Mouse (Mus musculus) embryonic facial prominence, embryonic 15.5 days (tissue): ENCODE measurements around the gene Fkbp9. TPM values are rescaled to one million over a fixed set of nuclear protein-coding genes. Genes with fewer than 3 reads are reported as not detected.

Experiments
- ATAC-seq: fragments of 200-750 bp; cut with Nextera tagmentation; 2 replicates; pipeline ENCODE4 v1.8.0; 2017; ENCODE audit warnings: low read depth, moderate TSS enrichment; ENCODE audit not compliant: insufficient number of reproducible peaks, low FRiP score, low TSS enrichment
- H3K27ac ChIP-seq: fragments of 300-500 bp; sonication (generic); replicated peaks from 2 replicates; pipeline ENCODE4 v1.5.1; 2015; ENCODE audit warnings: mild to moderate bottlenecking, inconsistent platforms
- H3K27me3 ChIP-seq: fragments of 300-500 bp; sonication (generic); 2 replicates; pipeline ENCODE4 v1.6.1; 2015; ENCODE audit warnings: inconsistent platforms
- H3K36me3 ChIP-seq: fragments of 300-500 bp; sonication (generic); 2 replicates; pipeline ENCODE4 v1.6.1; 2015; ENCODE audit warnings: mild to moderate bottlenecking, inconsistent platforms
- H3K4me1 ChIP-seq: fragments of 300-500 bp; sonication (generic); 2 replicates; pipeline ENCODE4 v1.6.1; 2015; ENCODE audit warnings: inconsistent platforms
- H3K4me2 ChIP-seq: fragments of 300-500 bp; sonication (generic); replicated peaks from 2 replicates; pipeline ENCODE4 v1.6.1; 2015; ENCODE audit warnings: mild to moderate bottlenecking, inconsistent platforms
- H3K4me3 ChIP-seq: fragments of 300-500 bp; sonication (generic); replicated peaks from 2 replicates; pipeline ENCODE4 v1.5.1; 2015; ENCODE audit warnings: mild to moderate bottlenecking, inconsistent platforms
- H3K9ac ChIP-seq: fragments of 300-500 bp; sonication (generic); 2 replicates; pipeline ENCODE4 v1.6.1; 2015; ENCODE audit warnings: inconsistent platforms
- H3K9me3 ChIP-seq: fragments of 300-500 bp; sonication (generic); replicated peaks from 2 replicates; pipeline ENCODE4 v1.6.1; 2016; ENCODE audit warnings: inconsistent platforms
- WGBS: fragments of 180-500 bp; shearing (Covaris S2); methylation state at CpG from one replicate; pipeline ENCODE4 v1.1.7; 2015; 5-methylcytosine and 5-hydroxymethylcytosine counted together
- polyA plus RNA-seq: library from polyadenylated mRNA; unstranded; fragments of >200 nt; fragmentation: Nextera tagmentation; extraction: Ambion mirVana; gene quantifications from 2 replicates; pipeline ENCODE4 v1.2.1, GENCODE M21; 2015

Fkbp9 gene
- polyA plus RNA-seq, 1 experiment from 2014 or later = 218 TPM

DNA sequence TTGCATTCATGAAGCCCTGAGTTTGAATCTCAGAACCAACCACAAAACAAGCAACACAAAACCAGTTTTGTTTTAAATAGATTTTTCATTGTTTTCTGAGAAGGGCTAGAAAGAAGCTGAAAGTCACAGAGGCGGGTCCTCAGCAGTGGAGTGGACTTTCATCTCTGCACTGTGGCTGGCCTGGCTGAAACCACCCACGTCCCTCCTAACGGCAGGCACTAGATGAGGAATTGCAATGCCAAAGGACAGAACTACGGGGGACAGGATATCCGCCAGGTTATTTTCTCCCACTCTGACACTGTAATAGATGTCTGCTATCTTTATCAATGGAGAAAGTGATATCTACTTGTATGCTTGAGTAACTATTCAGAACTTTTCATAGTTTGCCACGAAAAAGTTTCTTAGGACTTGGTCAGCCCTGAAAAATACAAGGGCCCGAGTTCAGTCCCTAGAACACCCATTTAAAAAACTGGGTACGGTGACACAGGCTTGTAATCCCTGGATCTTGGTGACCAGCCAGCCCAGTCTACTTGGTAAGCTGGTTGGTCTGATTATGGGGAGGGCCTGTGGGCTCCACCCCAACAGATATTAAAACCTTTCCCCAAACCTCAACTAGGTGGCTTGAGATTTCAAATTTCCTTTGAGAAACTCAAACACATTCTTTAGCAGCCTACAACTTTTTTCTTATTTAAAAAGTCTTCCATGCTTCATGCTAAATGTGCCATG lies 74.4 kb downstream of the Fkbp9 start:
- no peak overlapping the region for H3K27ac ChIP-seq
- no peak overlapping the region for H3K9ac ChIP-seq
- no peak overlapping the region for H3K4me2 ChIP-seq
- H3K36me3 ChIP-seq = no peaks in the 10 kb centered on the region
- H3K9me3 ChIP-seq = no peaks in the 10 kb centered on the region
- no peak for ATAC-seq
- 83% methylated on average over 8 of the region's 8 CpGs for WGBS
- peaks cover 27% of the 10 kb centered on the region for H3K4me1 ChIP-seq
- H3K4me3 ChIP-seq = no peak overlapping the region
- no peaks in the 10 kb centered on the region for H3K27me3 ChIP-seq

DNA sequence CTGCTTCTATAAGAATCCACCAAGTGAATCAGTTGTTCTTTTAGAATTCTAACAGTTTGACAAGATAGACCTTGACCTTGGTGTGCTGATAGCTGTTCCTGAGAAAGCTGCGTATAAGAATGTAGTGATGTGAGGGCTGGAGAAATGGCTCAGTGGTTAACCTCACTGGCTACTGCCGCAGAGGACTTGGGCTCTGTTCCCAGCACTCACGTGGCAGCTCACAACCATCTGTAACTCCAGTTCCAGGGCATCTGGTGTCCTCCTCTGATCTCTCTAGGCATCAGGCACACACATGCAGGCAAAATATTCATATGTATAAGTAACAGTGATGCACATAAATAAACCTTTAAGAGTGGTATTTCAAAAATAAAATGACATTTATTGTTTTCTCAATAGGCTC lies 76.1 kb downstream of the Fkbp9 start:
- Histone ChIP-seq H3K27me3 (no peaks in the 10 kb centered on the region), H3K27ac (no peak overlapping the region), H3K4me3 (no peak overlapping the region), H3K36me3 (no peaks in the 10 kb centered on the region), H3K9me3 (no peaks in the 10 kb centered on the region), H3K4me1 (peaks cover 21% of the 10 kb centered on the region), H3K4me2 (no peak overlapping the region), H3K9ac (no peak overlapping the region)
- WGBS = 86% methylated on average over 3 of the region's 3 CpGs
- ATAC-seq = no peak

DNA sequence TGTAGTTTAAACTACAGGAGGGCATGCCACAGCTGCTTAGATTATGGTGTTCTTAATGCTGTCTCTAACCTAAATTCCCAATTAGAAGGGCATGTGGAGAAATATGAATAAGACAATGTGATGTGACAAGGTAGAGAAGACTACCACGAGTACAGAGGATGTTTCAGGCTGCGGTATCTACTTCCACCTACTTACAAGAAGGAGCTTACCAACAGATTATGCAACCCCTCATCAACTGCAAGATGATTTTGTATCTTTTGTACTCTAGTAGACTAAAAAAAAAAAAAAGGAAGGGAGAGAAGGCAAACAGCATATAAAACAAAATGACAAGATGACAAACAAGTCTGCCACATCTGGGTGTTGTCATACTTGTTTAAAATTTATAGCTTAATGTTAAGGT lies 76.5 kb downstream of the Fkbp9 start:
- ATAC-seq = no peak
- Histone ChIP-seq H3K4me1 (peaks cover 19% of the 10 kb centered on the region), H3K36me3 (no peaks in the 10 kb centered on the region), H3K27ac (no peak overlapping the region), H3K4me2 (no peak overlapping the region), H3K9ac (no peak overlapping the region), H3K27me3 (no peaks in the 10 kb centered on the region), H3K4me3 (no peak overlapping the region), H3K9me3 (no peaks in the 10 kb centered on the region)
- 86% methylated on average over 2 of the region's 2 CpGs for WGBS

DNA sequence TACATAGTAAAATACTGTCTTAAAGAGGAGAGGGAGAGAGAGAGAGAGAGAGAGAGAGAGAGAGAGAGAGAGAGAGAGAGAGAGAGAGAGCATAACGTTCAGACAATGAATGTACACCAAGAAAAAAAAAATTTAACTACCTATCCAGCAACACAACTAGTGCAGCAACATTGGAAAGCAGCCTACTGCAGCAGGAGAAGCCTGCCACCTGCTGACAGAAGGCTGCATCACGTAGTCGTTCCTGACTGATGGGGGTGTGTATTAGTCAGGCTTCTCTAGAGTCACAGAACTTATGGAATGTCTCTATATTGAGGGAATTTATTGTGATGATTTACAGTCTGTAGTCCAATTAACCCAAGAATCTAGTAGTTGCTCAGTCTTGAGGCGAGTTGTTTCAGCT lies 77.1 kb downstream of the Fkbp9 start:
- no peak for ATAC-seq
- WGBS = 16% methylated on average over 4 of the region's 4 CpGs

DNA sequence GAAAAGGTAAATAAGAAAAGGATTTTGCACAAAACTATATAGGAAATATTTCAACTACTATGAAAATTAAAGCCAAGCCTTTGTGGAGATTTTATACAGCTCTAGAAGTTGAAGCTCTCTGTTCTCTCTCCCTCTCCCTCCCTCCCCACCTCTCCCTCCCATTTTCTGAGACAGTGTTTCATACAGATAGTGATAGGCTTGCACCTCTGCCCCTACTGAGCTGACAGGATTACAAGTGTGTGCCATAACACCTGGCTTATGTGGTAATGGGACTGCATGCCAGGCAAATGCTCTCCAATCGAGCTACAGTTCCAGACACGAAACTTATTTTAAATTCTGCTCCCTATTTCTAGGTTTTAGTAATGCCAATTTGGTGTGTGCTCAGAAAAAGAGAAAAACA lies 79.1 kb downstream of the Fkbp9 start:
- Histone ChIP-seq H3K4me3 (no peak overlapping the region), H3K9me3 (no peaks in the 10 kb centered on the region), H3K4me1 (peaks cover 9% of the 10 kb centered on the region; the same call in 1 of the 2 replicates), H3K27me3 (no peaks in the 10 kb centered on the region), H3K4me2 (no peak overlapping the region), H3K27ac (no peak overlapping the region), H3K36me3 (no peaks in the 10 kb centered on the region), H3K9ac (no peak overlapping the region)
- 81% methylated on average over 2 of the region's 2 CpGs for WGBS
- ATAC-seq = no peak

More for the DNA sequence above, 77.1 kb downstream of the Fkbp9 start:
- H3K27me3 ChIP-seq = no peaks in the 10 kb centered on the region
- no peaks in the 10 kb centered on the region for H3K36me3 ChIP-seq
- no peak overlapping the region for H3K27ac ChIP-seq
- H3K4me2 ChIP-seq = no peak overlapping the region
- H3K9ac ChIP-seq = no peak overlapping the region
- peaks cover 20% of the 10 kb centered on the region for H3K4me1 ChIP-seq
- H3K4me3 ChIP-seq = no peak overlapping the region
- H3K9me3 ChIP-seq = no peaks in the 10 kb centered on the region

DNA sequence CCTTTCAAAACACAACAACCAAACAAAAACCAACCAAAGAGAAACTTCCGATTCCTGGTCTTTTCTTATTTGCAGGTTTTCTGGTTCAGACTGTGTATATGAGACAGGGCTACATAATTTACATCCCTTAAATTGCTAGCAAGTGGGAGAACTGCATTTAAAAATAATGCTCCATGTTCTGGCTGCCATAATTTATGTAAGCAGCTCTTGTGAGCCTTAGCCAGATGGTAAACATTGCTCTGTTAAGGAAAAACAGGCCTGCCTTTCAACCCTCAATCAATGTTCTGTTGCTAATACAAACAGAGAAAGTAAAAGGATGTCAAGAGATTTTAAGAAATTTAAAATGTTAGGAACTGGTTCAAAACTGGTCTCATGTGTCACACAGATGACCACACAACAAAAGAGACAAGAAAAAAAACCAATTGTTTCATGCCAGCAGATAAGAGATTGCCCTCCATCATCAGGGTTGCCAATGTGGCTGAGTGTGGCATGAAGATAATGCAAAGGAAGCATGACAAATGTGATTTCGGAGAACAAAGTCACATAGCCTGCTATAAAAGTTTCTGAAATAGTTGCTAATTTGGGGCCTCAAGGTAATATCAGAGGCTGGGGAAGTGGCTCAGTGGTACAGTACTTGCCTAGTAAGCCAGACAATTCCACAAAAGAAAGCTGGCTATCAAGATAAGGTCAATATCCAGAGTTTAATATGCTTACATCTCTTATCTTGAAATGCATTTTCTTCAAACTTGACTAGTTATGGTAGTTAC lies 81.4 kb downstream of the Fkbp9 start:
- no peak overlapping the region for H3K4me2 ChIP-seq
- no peak overlapping the region for H3K9ac ChIP-seq
- no peak for ATAC-seq
- WGBS = 47% methylated on average over 2 of the region's 2 CpGs
- no peak overlapping the region for H3K4me3 ChIP-seq
- no peaks in the 10 kb centered on the region for H3K36me3 ChIP-seq
- H3K27ac ChIP-seq = 0 out of 2 replicates have a peak overlapping the region, but pooled peaks have one; percentile 39
- peaks cover 13% of the 10 kb centered on the region; the same call in 1 of the 2 replicates for H3K4me1 ChIP-seq
- H3K9me3 ChIP-seq = no peaks in the 10 kb centered on the region
- no peaks in the 10 kb centered on the region for H3K27me3 ChIP-seq

DNA sequence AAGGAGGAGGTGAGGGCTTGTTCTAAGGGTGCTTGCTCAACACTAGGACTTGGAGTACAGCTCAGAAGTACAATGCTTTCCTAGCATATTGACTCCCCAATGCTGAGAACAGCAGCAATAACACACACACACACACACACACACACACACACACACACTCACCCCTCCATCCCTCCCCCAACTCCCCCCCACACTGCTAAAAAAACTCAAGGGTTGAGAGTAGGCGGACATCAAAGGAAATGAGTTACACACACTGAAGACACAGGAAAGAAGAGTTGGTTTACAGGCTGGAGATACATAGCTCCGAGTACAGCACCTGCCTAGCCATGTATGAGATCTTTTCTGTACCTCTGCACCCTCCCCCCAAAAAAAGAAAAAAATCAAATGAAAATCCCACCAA lies 84.4 kb downstream of the Fkbp9 start:
- Histone ChIP-seq H3K27ac (no peak overlapping the region), H3K36me3 (no peaks in the 10 kb centered on the region), H3K9me3 (no peaks in the 10 kb centered on the region), H3K27me3 (no peaks in the 10 kb centered on the region), H3K4me1 (peaks cover 13% of the 10 kb centered on the region; the same call in 1 of the 2 replicates), H3K9ac (no peak overlapping the region), H3K4me2 (no peak overlapping the region), H3K4me3 (no peak overlapping the region)
- no peak for ATAC-seq
- WGBS = 77% methylated on average over 2 of the region's 2 CpGs

DNA sequence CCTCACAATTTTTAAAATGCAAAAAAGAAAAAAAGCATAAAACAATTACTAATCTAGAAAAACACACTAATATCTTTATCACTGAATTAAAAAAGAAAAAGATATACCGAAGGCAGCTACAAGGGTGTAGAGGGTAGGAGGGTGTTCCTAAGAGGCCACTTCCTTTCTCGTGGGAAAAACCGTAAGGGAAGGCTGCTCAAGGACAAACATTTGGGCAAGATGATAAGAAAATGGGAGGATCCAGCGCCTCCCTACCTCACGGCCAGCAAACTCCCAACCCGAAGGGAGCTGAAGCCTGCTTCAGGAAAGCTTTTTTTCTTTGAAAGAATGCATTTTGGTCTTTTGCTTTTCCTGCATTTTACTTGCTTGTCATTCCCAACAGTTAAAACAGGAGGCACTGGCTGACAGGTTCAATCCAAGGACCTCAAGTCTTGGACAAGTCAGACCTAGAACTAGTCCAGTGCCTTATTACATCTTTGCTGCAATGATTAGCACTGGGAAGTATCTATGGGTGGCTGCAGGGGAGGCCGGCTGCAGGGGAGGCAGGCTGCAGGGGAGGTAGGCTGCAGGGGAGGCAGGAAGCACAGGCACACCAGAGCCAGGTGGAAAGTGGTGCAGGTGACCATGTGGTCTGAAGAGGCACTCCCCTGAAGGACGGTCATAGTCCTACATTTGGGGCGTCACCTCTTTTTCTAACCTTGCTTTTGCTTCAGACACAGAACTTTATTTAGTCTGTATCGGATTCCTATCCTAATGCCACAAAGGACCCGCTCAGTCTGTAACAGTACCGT lies 85.9 kb downstream of the Fkbp9 start:
- H3K9me3 ChIP-seq = no peaks in the 10 kb centered on the region
- H3K4me1 ChIP-seq = peaks cover 18% of the 10 kb centered on the region
- no peak overlapping the region for H3K4me2 ChIP-seq
- H3K36me3 ChIP-seq = no peaks in the 10 kb centered on the region
- H3K27me3 ChIP-seq = no peaks in the 10 kb centered on the region
- H3K27ac ChIP-seq = no peak overlapping the region
- no peak overlapping the region for H3K4me3 ChIP-seq
- H3K9ac ChIP-seq = no peak overlapping the region
- no peak for ATAC-seq
- WGBS = 73% methylated on average over 12 of the region's 12 CpGs

DNA sequence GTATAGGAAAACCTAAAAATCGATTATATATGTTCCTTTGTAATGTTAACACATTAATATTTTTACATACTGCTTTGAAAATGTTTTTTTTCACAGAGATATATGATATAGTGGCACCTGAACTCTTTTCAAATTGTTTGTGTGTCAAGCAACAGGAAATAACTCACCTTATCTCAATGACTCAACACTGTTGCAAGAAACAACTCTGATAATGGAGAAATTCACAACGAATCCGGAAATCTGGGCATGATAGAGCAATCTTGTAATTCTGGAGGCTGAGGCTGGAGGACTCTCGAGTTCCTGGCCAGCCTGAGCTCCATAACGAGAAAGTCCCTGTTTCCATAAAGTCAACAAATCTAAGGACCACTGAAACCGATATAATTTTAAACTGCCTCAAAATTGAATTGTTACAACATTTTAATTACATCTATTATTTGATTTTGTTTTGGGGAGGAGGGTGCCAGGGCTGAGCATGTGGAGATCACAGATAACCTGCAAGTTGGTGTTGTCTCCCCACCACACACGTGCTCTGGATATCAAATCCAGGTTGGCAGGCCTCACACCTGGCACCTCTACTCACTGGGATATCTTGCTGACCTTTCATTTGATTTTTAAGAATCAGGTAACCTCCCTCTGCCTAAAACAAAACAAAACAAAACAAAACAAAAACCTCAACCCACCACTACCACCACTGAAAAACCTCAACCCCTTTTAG lies 87.6 kb downstream of the Fkbp9 start:
- Histone ChIP-seq H3K4me2 (no peak overlapping the region), H3K4me1 (peaks cover 11% of the 10 kb centered on the region; the same call in 1 of the 2 replicates), H3K9ac (no peak overlapping the region), H3K4me3 (no peak overlapping the region), H3K27me3 (no peaks in the 10 kb centered on the region), H3K36me3 (no peaks in the 10 kb centered on the region), H3K27ac (no peak overlapping the region), H3K9me3 (no peaks in the 10 kb centered on the region)
- no peak for ATAC-seq
- 85% methylated on average over 7 of the region's 7 CpGs for WGBS

DNA sequence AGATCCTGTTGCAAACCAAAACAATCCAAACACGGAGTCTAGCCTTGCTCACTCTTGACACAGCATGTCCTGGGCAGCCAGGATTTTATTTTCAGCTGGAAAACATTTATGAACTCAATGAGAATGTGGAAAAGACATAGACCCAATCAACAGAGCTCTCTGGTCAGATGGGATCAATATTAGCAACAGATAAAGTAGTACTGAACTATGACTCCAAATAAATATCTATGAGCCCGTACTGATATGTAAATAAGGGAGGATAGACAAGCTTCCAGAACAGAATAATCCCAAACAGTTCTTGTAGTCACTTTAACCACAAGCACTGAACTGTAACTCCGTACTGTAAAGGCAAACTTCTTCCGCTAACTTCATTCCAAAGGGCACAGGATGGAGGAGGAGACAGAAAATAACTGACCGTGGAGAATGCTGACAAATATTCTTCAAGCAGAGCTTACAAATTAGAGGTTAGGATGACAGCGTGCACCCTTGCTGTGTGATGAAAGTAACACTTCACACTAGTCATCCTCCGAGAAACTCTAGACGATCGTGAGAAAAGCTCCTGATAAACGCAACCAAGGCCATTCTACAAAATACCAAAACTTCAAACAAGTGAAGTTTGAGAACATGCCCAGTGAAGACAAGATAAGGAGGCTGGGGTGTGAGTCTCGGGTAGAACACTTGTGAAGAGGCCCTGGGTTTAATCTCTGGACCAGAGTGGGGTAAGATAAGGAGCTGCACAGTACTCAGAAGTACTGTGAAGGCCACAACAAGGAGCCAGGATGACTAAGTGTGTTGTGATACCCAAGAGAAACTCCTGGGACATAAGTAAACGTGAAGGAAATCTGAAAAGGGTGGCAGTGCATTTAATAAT lies 88.6 kb downstream of the Fkbp9 start:
- H3K27ac ChIP-seq = no peak overlapping the region
- H3K36me3 ChIP-seq = no peaks in the 10 kb centered on the region
- H3K4me3 ChIP-seq = no peak overlapping the region
- H3K9ac ChIP-seq = no peak overlapping the region
- H3K9me3 ChIP-seq = no peaks in the 10 kb centered on the region
- no peak overlapping the region for H3K4me2 ChIP-seq
- 63% methylated on average over 12 of the region's 12 CpGs for WGBS
- H3K27me3 ChIP-seq = no peaks in the 10 kb centered on the region
- peaks cover 11% of the 10 kb centered on the region; the same call in 1 of the 2 replicates for H3K4me1 ChIP-seq
- no peak for ATAC-seq
